Mouse (Mus musculus): Measurements from ENCODE around the gene Paqr6. TPM values are rescaled to one million over a fixed set of nuclear protein-coding genes. Genes with fewer than 3 reads are reported as not detected.
"Not testable (repeated sequence)": the region's sequence is repeated elsewhere in the genome, so short reads cannot be mapped to it uniquely, and the experiment has no call there.

Paqr6 gene
- total RNA-seq, 2 experiments from 2014 or later: 14.8 to 16.5 TPM

GRCm38 (mm10) chr3:88381389-88382315 lies 17.3 kb downstream of the Paqr6 start:
- H3K27ac ChIP-seq; DNase-seq (ENCODE audit: low spot score in 2 of 2); H3K4me3 ChIP-seq: not testable (repeated sequence)

GRCm38 (mm10) chr3:88382383-88382782 lies 18.0 kb downstream of the Paqr6 start:
- not testable (repeated sequence) for H3K4me3 ChIP-seq; H3K27ac ChIP-seq; DNase-seq (ENCODE audit: low spot score in 2 of 2)

- Histone ChIP-seq H3K4me3 (no peak within 1 kb of the TSS), H3K27ac (no peak within 1 kb of the TSS)
- DNase-seq (ENCODE audit: low spot score in 2 of 2): no peak
- TF ChIP-seq CTCF (conservative IDR thresholded peaks at IDR 0.05): no peak
Observed at GRCm38 (mm10) chr3:88384364-88384763, 20.0 kb downstream of the Paqr6 start, which contains the start of gene Bglap. TSS of gene Bglap (minus strand) at chr3:88384464.

GRCm38 (mm10) chr3:88393776-88394375 lies 29.5 kb downstream of the Paqr6 start:
- no peak for TF ChIP-seq CTCF (conservative IDR thresholded peaks at IDR 0.05)
- Histone ChIP-seq H3K27ac (no peak overlapping the region), H3K4me3 (no peak overlapping the region)
- DNase-seq (ENCODE audit: low spot score in 2 of 2): no peak

GRCm38 (mm10) chr3:88395288-88395687 lies 30.9 kb downstream of the Paqr6 start:
- no peak overlapping the region for H3K27ac ChIP-seq
- no peak for DNase-seq (ENCODE audit: low spot score in 2 of 2)
- no peak for TF ChIP-seq CTCF (conservative IDR thresholded peaks at IDR 0.05)
- H3K4me3 ChIP-seq: no peak overlapping the region

- H3K4me3 ChIP-seq: no peak overlapping the region
- DNase-seq (ENCODE audit: low spot score in 2 of 2): no peak
- no peak for TF ChIP-seq CTCF (conservative IDR thresholded peaks at IDR 0.05)
- H3K27ac ChIP-seq: no peak overlapping the region
Observed at GRCm38 (mm10) chr3:88395742-88396141, 31.4 kb downstream of the Paqr6 start.

GRCm38 (mm10) chr3:88398666-88399065 lies 34.3 kb downstream of the Paqr6 start:
- DNase-seq (ENCODE audit: low spot score in 2 of 2): no peak
- no peak for TF ChIP-seq CTCF (conservative IDR thresholded peaks at IDR 0.05)
- Histone ChIP-seq H3K27ac (no peak overlapping the region), H3K4me3 (no peak overlapping the region)

- no peak for TF ChIP-seq CTCF (conservative IDR thresholded peaks at IDR 0.05)
- no peak for DNase-seq (ENCODE audit: low spot score in 2 of 2)
- Histone ChIP-seq H3K27ac (no peak overlapping the region), H3K4me3 (no peak overlapping the region)
Observed at GRCm38 (mm10) chr3:88403522-88404230, 39.3 kb downstream of the Paqr6 start.

- TF ChIP-seq CTCF (conservative IDR thresholded peaks at IDR 0.05): peak; percentile 98
- peak; percentile 61 to 71 for DNase-seq (ENCODE audit: low spot score in 2 of 2)
- Histone ChIP-seq H3K4me3 (no peak overlapping the region), H3K27ac (no peak overlapping the region)
Observed at GRCm38 (mm10) chr3:88407090-88407489, 42.7 kb downstream of the Paqr6 start.

- DNase-seq (ENCODE audit: low spot score in 2 of 2): no peak
- TF ChIP-seq CTCF (conservative IDR thresholded peaks at IDR 0.05): no peak
- no peak overlapping the region for H3K4me3 ChIP-seq
Observed at GRCm38 (mm10) chr3:88407529-88407928, 43.1 kb downstream of the Paqr6 start.

GRCm38 (mm10) chr3:88408953-88409352 lies 44.6 kb downstream of the Paqr6 start:
- no peak overlapping the region for H3K4me3 ChIP-seq
- TF ChIP-seq CTCF (conservative IDR thresholded peaks at IDR 0.05): no peak
- no peak for DNase-seq (ENCODE audit: low spot score in 2 of 2)
- no peak overlapping the region for H3K27ac ChIP-seq

More at GRCm38 (mm10) chr3:88407529-88407928, 43.1 kb downstream of the Paqr6 start:
- H3K27ac ChIP-seq: no peak overlapping the region

GRCm38 (mm10) chr3:88409741-88410644 lies 45.6 kb downstream of the Paqr6 start, which contains the start of gene Pmf1:
TSS of gene Pmf1 (minus strand) at chr3:88410331.
- peak; percentile 88 to 93 for DNase-seq (ENCODE audit: low spot score in 2 of 2)
- 0 out of 2 replicates have a peak, but pooled peaks have one; percentile 8 for TF ChIP-seq CTCF (conservative IDR thresholded peaks at IDR 0.05)
- H3K4me3 ChIP-seq: peak within 1 kb of the TSS; percentile 70
- peak within 1 kb of the TSS; percentile 93 for H3K27ac ChIP-seq
